Mouse (Mus musculus) testis, adult 2 months (tissue): ENCODE measurements at regions not wholly inside any gene's neighbourhood (a gene's known extent, or its start where the extent isn't known, plus 50 kb on each side); places are given as distances from the start of the nearest gene placed in this dataset.

Experiments used
- H3K27ac ChIP-seq: fragments of 200-500 bp; 2 replicates; pipeline ENCODE4 v1.5.1; 2012; ENCODE audit warnings: low read depth, low read length; ENCODE audit not compliant: control insufficient read depth, insufficient read depth
- H3K27me3 ChIP-seq: fragments of 200-500 bp; 2 replicates; pipeline ENCODE4 v1.6.1; 2012; ENCODE audit warnings: mild to moderate bottlenecking, low read length, moderate library complexity; ENCODE audit not compliant: control insufficient read depth, insufficient read depth
- H3K36me3 ChIP-seq: fragments of 200-500 bp; 2 replicates; pipeline ENCODE4 v1.6.1; 2012; ENCODE audit warnings: mild to moderate bottlenecking, low read length; ENCODE audit not compliant: control insufficient read depth, insufficient read depth
- H3K4me1 ChIP-seq: fragments of 200-500 bp; 2 replicates; pipeline ENCODE4 v1.6.1; 2012; ENCODE audit warnings: low read length; ENCODE audit not compliant: control insufficient read depth, insufficient read depth
- H3K4me3 ChIP-seq: fragments of 200-500 bp; 2 replicates; pipeline ENCODE4 v1.5.1; 2012; ENCODE audit warnings: low read depth, mild to moderate bottlenecking, low read length, moderate library complexity, mixed read lengths; ENCODE audit not compliant: control insufficient read depth
- CTCF ChIP-seq: fragments of 200-500 bp; IDR thresholded peaks from 2 replicates; pipeline ENCODE4 v1.5.1; 2012; ENCODE audit warnings: low read depth, mild to moderate bottlenecking, inconsistent platforms, low read length, moderate library complexity; ENCODE audit not compliant: control insufficient read depth, insufficient read depth, insufficient replicate concordance
- POLR2A ChIP-seq: fragments of 200-500 bp; IDR thresholded peaks from 2 replicates; pipeline ENCODE4 v1.6.1; 2012; ENCODE audit warnings: low read depth, mild to moderate bottlenecking, inconsistent platforms, low read length, moderate library complexity; ENCODE audit not compliant: control insufficient read depth

DNA sequence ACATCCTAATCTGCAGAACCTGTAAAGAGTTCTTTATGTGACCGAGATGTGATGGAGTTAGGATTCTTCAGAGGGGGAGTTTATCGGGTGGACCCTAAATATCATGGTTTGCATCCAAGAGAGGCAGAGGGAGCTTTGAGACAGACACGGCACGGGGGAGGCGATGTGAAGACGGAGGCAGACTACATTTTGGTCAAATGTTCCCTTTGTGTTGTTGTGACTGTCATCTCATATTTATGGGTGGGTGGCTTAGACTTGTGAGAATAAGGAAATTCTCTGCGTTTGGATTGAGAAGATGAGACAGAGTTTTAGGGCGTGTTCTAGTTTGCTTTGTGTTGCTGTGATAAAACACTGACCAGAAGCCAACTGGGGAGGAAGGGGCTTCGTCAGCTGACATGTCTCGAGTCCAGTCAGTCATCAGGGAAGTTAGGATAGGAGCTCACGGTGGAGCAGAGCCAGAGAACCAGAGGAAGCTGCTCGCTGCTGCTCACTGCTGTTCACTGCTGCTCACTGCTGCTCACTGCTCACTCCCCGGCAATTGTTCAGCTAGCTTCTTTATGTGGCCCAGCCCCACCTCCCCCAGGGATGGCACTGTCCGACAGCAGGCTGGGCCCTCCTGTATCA is 259.0 kb upstream of the Cnr1 start:
- no peak overlapping the region for H3K4me3 ChIP-seq
- peaks cover 2% of the 10 kb centered on the region; the same call in 1 of the 2 replicates for H3K4me1 ChIP-seq
- TF ChIP-seq CTCF (no peak), POLR2A (no peak)
- H3K27me3 ChIP-seq = no peaks in the 10 kb centered on the region
- no peaks in the 10 kb centered on the region for H3K36me3 ChIP-seq
- no peak overlapping the region for H3K27ac ChIP-seq

DNA sequence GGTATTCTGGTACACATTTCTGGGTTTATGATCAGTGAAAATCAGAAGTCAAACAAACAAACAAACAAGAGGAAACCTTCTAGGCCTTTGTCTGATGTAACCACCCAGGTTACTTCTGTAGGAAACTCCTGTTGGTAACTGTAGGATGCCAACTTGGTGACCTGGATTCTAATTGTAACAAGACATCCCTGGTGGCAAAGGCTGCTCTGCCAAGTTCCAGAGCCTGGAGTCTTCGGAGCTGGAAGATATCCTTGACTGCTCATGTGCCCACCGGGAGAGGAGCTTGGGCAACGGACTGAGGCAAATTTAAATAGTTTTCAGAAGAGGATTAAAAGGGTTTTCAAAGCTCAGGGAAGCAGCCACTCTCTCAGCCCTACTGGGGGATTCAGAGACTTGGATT is 256.0 kb upstream of the Cnr1 start:
- Histone ChIP-seq H3K4me3 (no peak overlapping the region), H3K27ac (no peak overlapping the region), H3K36me3 (no peaks in the 10 kb centered on the region), H3K27me3 (no peaks in the 10 kb centered on the region), H3K4me1 (no peaks in the 10 kb centered on the region)
- no peak for TF ChIP-seq POLR2A
- no peak for TF ChIP-seq CTCF

DNA sequence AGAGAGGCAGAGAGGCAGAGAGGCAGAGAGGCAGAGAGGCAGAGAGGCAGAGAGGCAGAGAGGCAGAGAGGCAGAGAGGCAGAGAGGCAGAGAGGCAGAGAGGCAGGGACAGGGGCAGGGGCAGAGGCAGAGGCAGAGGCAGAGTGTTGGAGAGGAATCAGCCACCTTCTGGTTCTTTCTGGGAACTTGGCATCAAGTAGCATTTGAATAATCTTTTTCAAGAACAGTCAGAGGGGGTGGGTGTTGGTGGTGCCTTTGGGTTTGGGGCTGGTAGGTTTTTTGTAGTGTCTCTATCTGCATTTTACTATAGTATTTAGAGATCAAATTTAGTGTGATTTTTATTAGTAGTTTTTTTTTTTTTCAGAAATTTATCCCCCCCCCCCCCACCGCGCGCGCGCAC is 249.3 kb upstream of the Cnr1 start:
- Histone ChIP-seq H3K4me3 (no peak overlapping the region), H3K4me1 (no peaks in the 10 kb centered on the region), H3K27ac (no peak overlapping the region), H3K36me3 (no peaks in the 10 kb centered on the region), H3K27me3 (no peaks in the 10 kb centered on the region)
- no peak for TF ChIP-seq POLR2A
- no peak for TF ChIP-seq CTCF

DNA sequence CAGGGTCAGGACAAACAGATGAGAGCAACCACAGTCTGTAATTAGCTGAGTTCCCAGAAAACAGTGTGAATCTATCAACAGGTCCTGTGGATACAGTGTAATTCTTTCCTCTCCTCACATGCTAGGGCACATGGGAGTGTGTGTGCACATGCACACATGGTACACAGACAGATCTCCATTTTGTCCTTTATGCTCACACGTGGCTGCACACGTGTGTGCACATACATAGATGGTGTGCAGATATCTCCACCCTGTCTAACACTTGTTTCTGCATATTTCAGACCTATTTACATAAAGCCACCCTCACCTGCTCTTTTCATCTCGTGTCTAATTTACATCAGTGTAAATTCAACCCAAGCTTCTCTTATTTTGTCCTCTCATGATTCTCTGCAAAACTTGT is 245.0 kb upstream of the Cnr1 start:
- Histone ChIP-seq H3K36me3 (no peaks in the 10 kb centered on the region), H3K27me3 (no peaks in the 10 kb centered on the region), H3K4me3 (no peak overlapping the region), H3K27ac (no peak overlapping the region), H3K4me1 (no peaks in the 10 kb centered on the region)
- TF ChIP-seq POLR2A = no peak
- TF ChIP-seq CTCF = no peak

DNA sequence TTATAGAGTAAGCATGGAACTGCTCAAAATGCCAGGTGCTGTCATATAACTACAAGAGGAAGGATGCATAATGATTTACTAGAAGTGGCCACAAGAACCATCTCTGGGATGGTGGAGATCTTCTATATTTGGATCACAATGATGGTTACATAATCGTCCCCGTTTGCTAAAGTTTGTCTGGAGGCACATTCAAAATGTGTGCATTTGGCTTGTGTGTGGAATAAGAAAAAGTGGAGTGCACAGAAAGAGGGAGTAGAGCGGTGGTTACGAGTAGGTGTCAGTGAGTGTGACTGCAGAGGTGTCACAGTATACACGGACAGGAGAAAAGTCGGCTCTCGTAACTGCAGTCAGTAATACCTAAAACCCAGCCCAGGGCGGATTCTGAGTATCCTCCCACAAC is 238.3 kb upstream of the Cnr1 start:
- Histone ChIP-seq H3K4me3 (no peak overlapping the region), H3K36me3 (no peaks in the 10 kb centered on the region), H3K4me1 (no peaks in the 10 kb centered on the region), H3K27ac (no peak overlapping the region), H3K27me3 (no peaks in the 10 kb centered on the region)
- TF ChIP-seq CTCF (no peak), POLR2A (no peak)

DNA sequence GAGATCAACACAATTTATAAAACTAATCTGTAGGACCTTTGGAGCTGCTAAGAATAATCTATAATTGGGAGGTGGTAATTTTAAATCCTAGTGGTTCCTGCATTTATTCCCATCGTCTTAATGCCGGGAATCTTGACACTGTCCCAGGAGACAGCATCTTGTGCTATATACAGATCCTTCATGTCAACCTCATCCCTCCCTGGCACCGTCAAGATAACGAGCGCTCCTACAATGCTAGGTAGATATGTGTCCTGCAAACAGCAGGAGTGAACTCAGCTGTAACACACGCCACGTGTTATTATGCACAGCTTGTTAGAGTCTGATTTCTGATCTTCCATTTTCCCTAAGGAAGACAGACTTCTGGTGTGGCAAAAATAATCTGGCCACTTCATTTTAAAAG is 237.0 kb upstream of the Cnr1 start:
- TF ChIP-seq CTCF (no peak), POLR2A (no peak)
- Histone ChIP-seq H3K36me3 (no peaks in the 10 kb centered on the region), H3K4me3 (no peak overlapping the region), H3K4me1 (no peaks in the 10 kb centered on the region), H3K27me3 (no peaks in the 10 kb centered on the region), H3K27ac (no peak overlapping the region)

DNA sequence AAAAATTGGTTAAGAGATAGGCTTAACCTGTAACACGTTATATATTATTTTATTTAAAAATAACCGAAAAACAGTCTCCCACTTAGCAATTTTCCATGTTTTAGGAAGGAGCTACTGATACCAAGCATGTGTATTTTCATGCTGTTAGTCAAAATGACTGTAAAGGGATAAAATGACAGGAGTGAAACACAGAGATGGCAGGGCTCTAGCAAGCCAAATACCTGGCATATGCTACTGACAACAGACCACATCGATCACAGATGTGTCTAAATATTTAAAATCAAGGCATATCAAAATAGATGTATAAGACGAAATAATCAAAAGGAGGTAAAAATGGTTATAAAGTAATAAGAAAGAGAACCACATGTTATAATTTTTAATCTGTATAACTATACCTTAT is 231.0 kb upstream of the Cnr1 start:
- TF ChIP-seq POLR2A (no peak), CTCF (no peak)
- Histone ChIP-seq H3K36me3 (no peaks in the 10 kb centered on the region), H3K4me1 (no peaks in the 10 kb centered on the region), H3K27me3 (no peaks in the 10 kb centered on the region), H3K4me3 (no peak overlapping the region), H3K27ac (no peak overlapping the region)

DNA sequence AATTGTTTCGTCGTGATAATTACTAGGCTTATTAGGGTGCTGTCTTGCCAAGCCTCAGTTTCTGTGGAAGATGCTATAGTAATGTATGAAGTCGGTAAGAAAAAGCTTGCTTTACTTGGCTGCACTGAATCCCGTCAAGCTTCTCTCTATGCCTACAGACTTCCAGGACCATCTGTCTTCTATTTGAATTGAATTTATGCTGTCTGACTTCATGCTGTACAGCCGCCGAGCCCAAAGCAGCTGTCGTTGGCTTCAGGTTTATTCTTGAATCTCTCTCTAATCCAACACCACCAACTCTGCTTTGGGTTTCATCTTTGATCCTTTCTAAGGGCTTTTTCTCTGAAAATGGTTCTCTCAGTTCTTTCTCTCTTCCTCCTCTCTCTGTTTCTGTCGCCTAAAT is 227.4 kb upstream of the Cnr1 start:
- Histone ChIP-seq H3K4me3 (no peak overlapping the region), H3K4me1 (no peaks in the 10 kb centered on the region), H3K36me3 (no peaks in the 10 kb centered on the region), H3K27me3 (no peaks in the 10 kb centered on the region), H3K27ac (no peak overlapping the region)
- TF ChIP-seq POLR2A (no peak), CTCF (no peak)
